Mouse (Mus musculus) B cell, adult (primary cell): ENCODE results near the gene Msi1. TPM values are rescaled to one million over a fixed set of nuclear protein-coding genes. Genes with fewer than 3 reads are reported as not detected.

Source experiments
- total RNA-seq: library from RNA; stranded (reverse); gene quantifications from 4 replicates; pipeline ENCODE4 v1.2.4, GENCODE M21; 2023; ENCODE audit not compliant: inconsistent age

The Msi1 gene
- not detected in 4 replicates for total RNA-seq

DNA sequence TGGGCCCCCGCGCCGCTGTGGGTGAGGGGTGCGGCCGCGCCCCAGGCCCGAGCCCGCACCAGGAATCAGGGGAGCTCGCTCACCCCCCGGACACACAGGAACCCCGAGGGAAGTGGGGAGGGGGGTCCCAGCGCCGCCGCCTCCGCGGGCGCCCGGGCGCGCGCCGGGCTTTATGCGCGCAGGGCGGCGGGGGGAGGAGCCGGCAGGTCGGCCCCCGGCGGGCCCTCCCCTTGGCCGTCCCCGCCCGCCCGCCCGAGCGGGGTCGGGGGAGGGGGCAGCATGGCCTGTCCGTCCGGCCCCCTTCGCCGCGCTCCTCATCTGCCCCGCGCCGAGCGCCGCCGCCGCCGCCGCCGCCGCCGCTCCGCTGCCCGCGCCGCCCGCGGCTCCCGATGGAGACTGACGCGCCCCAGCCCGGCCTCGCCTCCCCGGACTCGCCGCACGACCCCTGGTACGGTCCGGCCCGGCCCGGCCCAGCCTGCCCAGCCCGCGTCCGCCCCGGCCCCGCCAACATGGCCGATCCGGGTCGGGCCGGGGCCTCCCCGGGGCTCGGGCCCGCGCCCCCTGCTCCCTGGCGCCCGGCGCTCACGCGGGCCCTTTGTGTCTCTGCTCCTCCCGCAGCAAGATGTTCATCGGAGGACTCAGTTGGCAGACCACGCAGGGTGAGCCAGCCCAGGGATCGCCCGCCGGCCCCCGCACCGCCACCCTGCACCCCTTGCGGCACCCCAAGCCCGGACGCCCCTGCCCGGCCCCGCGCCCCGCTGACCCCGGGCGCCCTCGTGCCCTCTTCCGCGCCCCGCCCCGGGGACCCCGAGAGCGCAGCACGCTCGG, at the start of gene Msi1:
Gene Msi1 (plus strand): TSS at position 241 of the 828 bp plus-strand sequence.

DNA sequence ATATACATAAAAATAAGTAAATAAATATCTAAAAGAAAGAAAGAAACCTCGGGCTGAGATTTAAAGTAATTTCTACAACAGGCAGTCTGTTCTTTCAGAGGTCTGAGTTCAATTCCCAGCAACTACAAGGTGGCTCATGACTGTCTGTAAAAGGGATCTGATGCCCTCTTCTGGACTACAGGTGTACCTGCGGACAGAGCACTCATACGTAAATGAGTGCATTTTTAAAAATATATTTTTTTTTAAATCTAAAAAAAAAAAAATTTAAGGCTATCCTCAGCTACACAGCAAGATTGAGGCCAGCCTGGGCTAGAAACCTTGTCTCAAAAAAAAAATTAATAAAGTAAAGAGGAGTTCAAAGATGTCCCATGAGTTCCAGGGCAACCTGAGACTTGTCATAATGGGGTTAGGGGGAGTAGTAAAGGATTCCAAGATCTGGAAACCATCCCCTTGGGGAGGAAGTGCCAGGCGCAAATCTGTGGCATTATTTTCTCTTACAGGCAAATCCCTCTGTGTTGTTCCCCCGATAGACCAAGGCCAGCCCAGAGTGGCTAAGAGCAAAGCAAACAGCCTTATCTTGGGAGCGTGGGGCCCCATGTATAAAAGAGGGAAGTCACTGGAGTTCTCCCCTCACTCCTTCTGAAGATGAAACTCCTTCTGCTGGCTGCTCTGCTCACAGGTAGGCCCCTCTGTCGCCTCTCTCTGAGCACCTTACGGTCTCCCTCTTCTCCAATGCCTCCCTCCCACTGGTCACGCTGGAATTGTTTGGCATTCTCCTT, 36.4 kb downstream of the Msi1 start, which contains the start of gene Pla2g1b:
Gene Pla2g1b (plus strand): TSS at position 621 of the 779 bp plus-strand sequence.

DNA sequence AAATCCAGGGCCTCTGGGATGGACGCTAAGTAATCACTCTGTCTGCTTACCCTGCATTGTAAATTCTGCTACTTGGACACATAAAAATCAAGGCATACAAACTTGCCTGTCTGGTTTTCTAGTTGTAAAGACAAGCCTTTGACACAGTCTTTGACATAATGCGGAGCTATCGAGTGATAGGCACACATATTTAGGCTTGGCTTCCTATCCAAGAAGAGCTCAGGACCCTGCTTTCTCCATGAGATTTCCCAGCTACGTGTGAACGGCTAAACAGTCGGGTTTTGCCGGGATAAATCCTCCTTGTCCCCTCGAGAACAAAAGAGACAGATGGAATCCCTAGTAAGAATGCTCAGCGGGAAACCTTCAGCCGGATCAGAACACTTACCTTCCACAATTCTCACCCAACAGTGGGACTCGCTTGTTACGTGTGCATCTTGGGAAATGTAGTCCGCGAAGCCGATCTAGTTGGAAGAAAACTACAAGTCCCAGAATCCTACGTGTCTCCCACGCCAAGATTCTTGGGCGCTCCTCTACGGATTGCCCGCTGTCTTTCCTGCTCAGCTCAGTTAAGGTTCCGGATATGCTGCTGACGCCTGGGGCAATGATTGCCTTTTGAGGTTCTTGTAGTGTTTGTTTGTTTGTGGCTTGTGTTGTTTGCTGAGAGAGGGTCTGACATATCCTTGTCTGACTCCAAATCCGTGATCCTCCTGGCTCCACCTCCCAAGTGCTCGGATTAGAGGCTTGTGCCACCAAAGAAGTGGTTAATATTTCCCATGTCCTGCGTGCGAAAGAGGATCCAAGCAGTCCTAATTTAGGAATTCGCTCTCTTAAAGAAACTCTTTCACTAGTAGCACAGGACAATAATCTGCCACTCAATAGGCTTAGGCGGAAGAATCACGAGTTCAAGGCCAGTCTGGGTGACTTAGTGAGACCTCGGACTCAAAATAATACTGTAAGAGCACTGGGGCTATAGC, 54.8 kb downstream of the Msi1 start, which contains the start of gene Sirt4:
Gene Sirt4 (minus strand): TSS at position 779 of the 974 bp plus-strand sequence.

Other genes starting within 250 kb of the Msi1 start
- 0.16 to 0.72 TPM (median 0.26 TPM) in 4 replicates for gene Cabp1, start 235.2 kb upstream of the Msi1 start, total RNA-seq
- 36.0 to 50.2 TPM (median 43.6 TPM) in 4 replicates for gene Pop5, start 193.8 kb upstream of the Msi1 start, total RNA-seq
- gene Rnf10, start 156.7 kb upstream of the Msi1 start, total RNA-seq = 128 to 136 TPM (median 132 TPM) in 4 replicates
- 25.4 to 32.1 TPM (median 28.4 TPM) in 4 replicates for gene Coq5, start 149.9 kb upstream of the Msi1 start, total RNA-seq
- 267 to 317 TPM (median 282 TPM) in 4 replicates for gene Dynll1, start 128.6 kb upstream of the Msi1 start, total RNA-seq
- 64.8 to 75.9 TPM (median 68.2 TPM) in 4 replicates for gene Srsf9, start 102.4 kb upstream of the Msi1 start, total RNA-seq
- gene Gatc, start 88.4 kb upstream of the Msi1 start, total RNA-seq = 9.0 to 11.8 TPM (median 10.7 TPM) in 4 replicates
- 20.3 to 21.9 TPM (median 20.6 TPM) in 4 replicates for gene Triap1, start 88.4 kb upstream of the Msi1 start, total RNA-seq
- 193 to 247 TPM (median 210 TPM) in 4 replicates for gene Cox6a1, start 80.6 kb upstream of the Msi1 start, total RNA-seq
- gene Pla2g1b, start 36.7 kb downstream of the Msi1 start, total RNA-seq = not detected in 4 replicates
- gene Sirt4, start 55.1 kb downstream of the Msi1 start, total RNA-seq = 10.2 to 16.0 TPM (median 14.4 TPM) in 4 replicates
- gene Pxn, start 77.1 kb downstream of the Msi1 start, total RNA-seq = 69.9 to 79.7 TPM (median 77.5 TPM) in 4 replicates
- gene Rplp0, start 129.9 kb downstream of the Msi1 start, total RNA-seq = 1,421 to 1,632 TPM (median 1,486 TPM) in 4 replicates
- 107 to 117 TPM (median 109 TPM) in 4 replicates for gene Gcn1l1, start 135.7 kb downstream of the Msi1 start, total RNA-seq
- 57.0 to 72.4 TPM (median 59.9 TPM) in 4 replicates for gene Rab35, start 202.3 kb downstream of the Msi1 start, total RNA-seq